Mouse (Mus musculus) midbrain, embryonic 13.5 days (tissue): ENCODE measurements around the gene Myh10. TPM values are rescaled to one million over a fixed set of nuclear protein-coding genes. Genes with fewer than 3 reads are reported as not detected.

ENCODE experiments used
- ATAC-seq: fragments of 200-750 bp; cut with Nextera tagmentation; 2 replicates; pipeline ENCODE4 v1.8.0; 2017; ENCODE audit warnings: mild to moderate bottlenecking, moderate TSS enrichment, moderate library complexity
- H3K27ac ChIP-seq: fragments of 300-500 bp; sonication (generic); 2 replicates; pipeline ENCODE4 v1.5.1; 2015; ENCODE audit warnings: inconsistent platforms, mild to moderate bottlenecking, moderate library complexity
- H3K27me3 ChIP-seq: fragments of 300-500 bp; sonication (generic); 2 replicates; pipeline ENCODE4 v1.6.1; 2015; ENCODE audit warnings: mild to moderate bottlenecking, inconsistent platforms
- H3K36me3 ChIP-seq: fragments of 300-500 bp; sonication (generic); 2 replicates; pipeline ENCODE4 v1.6.1; 2015; ENCODE audit warnings: mild to moderate bottlenecking, inconsistent platforms
- H3K4me1 ChIP-seq: fragments of 300-500 bp; sonication (generic); replicated peaks from 2 replicates; pipeline ENCODE4 v1.6.1; 2015; ENCODE audit warnings: inconsistent platforms
- H3K4me2 ChIP-seq: fragments of 300-500 bp; sonication (generic); replicated peaks from 2 replicates; pipeline ENCODE4 v1.6.1; 2015; ENCODE audit warnings: moderate library complexity, mild to moderate bottlenecking, inconsistent platforms
- H3K4me3 ChIP-seq: fragments of 300-500 bp; sonication (generic); replicated peaks from 2 replicates; pipeline ENCODE4 v1.5.1; 2015; ENCODE audit warnings: mild to moderate bottlenecking, inconsistent platforms
- H3K9ac ChIP-seq: fragments of 300-500 bp; sonication (generic); replicated peaks from 2 replicates; pipeline ENCODE4 v1.6.1; 2015; ENCODE audit warnings: mild to moderate bottlenecking, inconsistent platforms
- H3K9me3 ChIP-seq: fragments of 300-500 bp; sonication (generic); 2 replicates; pipeline ENCODE4 v1.6.1; 2016; ENCODE audit warnings: mild to moderate bottlenecking, inconsistent platforms
- WGBS: fragments of 180-500 bp; shearing (Covaris S2); methylation state at CpG from one replicate; pipeline ENCODE4 v1.1.7; 2015; 5-methylcytosine and 5-hydroxymethylcytosine counted together
- polyA plus RNA-seq: library from polyadenylated mRNA; unstranded; fragments of >200 nt; fragmentation: Nextera tagmentation; extraction: Ambion mirVana; gene quantifications from 2 replicates; pipeline ENCODE4 v1.2.1, GENCODE M21; 2015

Myh10 gene
- polyA plus RNA-seq, 1 experiment from 2014 or later: 109 TPM

DNA sequence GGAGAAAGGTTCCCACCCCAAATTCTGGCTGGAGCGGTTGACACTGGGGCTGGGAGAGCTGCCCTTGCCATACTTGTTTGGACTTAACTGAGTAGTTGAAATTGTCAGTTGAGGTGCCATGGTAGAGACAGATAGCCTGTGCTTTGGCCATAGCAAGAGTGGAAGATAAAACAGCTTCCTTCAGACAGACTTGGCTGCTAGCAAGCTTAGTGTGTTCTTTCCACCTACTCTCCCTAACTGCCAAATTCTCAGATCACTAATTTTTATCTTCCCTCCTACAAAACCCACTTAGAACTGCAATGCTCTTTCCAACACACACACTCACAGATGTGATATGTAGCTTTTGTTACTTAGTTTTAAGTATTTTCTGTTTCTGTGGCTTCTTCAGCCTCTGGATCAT, 12.0 kb downstream of the Myh10 start:
- ATAC-seq: no peak
- 96% methylated on average over 1 of the region's 1 CpGs for whole genome bisulfite sequencing
- H3K36me3 ChIP-seq: peaks cover 71% of the 10 kb centered on the region

GRCm38 (mm10) chr11:68704258-68704657, 12.9 kb downstream of the Myh10 start:
- H3K4me2 ChIP-seq: no peak overlapping the region
- H3K36me3 ChIP-seq: peaks cover 66% of the 10 kb centered on the region
- H3K9ac ChIP-seq: no peak overlapping the region
- ATAC-seq: no peak
- H3K4me3 ChIP-seq: no peak overlapping the region
- WGBS: 97% methylated on average over 1 of the region's 1 CpGs
- no peak overlapping the region for H3K27ac ChIP-seq
- no peaks in the 10 kb centered on the region for H3K27me3 ChIP-seq
- H3K9me3 ChIP-seq: no peaks in the 10 kb centered on the region
- peaks cover 18% of the 10 kb centered on the region for H3K4me1 ChIP-seq

More for the DNA sequence above, 12.0 kb downstream of the Myh10 start:
- H3K4me2 ChIP-seq: no peak overlapping the region
- H3K9me3 ChIP-seq: no peaks in the 10 kb centered on the region
- H3K4me3 ChIP-seq: no peak overlapping the region
- peaks cover 18% of the 10 kb centered on the region for H3K4me1 ChIP-seq
- no peaks in the 10 kb centered on the region for H3K27me3 ChIP-seq
- no peak overlapping the region for H3K27ac ChIP-seq
- H3K9ac ChIP-seq: no peak overlapping the region

GRCm38 (mm10) chr11:68704847-68705246, 13.5 kb downstream of the Myh10 start:
- H3K9me3 ChIP-seq: no peaks in the 10 kb centered on the region
- H3K36me3 ChIP-seq: peaks cover 60% of the 10 kb centered on the region
- no peak overlapping the region for H3K4me3 ChIP-seq
- no peak for ATAC-seq
- H3K9ac ChIP-seq: no peak overlapping the region
- H3K27ac ChIP-seq: no peak overlapping the region
- 100% methylated on average over 2 of the region's 2 CpGs for WGBS
- peaks cover 18% of the 10 kb centered on the region for H3K4me1 ChIP-seq
- no peak overlapping the region for H3K4me2 ChIP-seq
- H3K27me3 ChIP-seq: no peaks in the 10 kb centered on the region

DNA sequence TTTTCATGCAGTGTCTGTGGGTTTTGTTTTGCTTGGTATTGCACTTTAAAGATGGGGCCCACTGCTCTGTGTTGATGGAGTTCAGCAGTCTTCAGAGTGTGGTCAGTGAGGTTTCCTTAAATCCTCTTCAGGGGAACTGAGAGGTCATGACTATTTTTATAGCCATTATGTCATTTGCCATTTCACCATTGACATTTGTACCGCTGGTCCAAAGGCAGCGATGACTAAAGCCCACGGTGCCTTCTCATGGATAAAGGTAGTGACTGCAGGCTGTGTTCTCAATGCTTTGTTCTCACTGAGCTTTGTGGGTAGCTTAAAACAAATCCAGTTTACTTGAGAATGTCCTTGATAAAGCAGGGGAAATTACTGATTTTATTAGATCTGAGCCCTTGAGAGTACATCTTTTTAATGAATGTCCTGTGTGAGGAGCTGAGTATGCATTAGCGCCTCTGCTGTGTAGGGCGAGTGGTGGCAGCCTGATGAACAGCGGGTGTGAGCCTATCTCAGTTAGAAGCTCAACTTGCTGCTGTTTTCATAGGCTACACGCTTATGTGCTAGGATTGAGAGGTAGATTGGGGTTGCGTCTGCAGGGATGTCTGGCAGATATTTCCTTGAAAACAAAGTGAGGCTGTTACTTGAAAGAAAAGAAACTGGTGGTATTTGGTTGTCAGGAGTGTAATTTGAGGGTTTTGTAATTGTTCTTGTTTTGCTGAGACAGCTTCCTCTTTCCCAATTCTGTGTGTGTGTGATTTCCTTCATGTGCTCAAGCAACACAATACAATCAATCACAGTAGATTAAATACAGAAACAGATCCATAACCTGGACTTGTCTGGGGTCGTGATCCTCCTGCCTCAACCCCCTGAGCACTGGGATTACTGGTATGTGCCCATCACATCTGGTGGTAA, 15.4 kb downstream of the Myh10 start:
- Histone ChIP-seq H3K4me3 (no peak overlapping the region), H3K9ac (0 out of 2 replicates have a peak overlapping the region, but pooled peaks have one; percentile 19), H3K9me3 (no peaks in the 10 kb centered on the region), H3K4me1 (peaks cover 18% of the 10 kb centered on the region), H3K27me3 (no peaks in the 10 kb centered on the region), H3K4me2 (no peak overlapping the region), H3K36me3 (peaks cover 41% of the 10 kb centered on the region), H3K27ac (peak overlapping the region; percentile 53; the same call in 1 of the 2 replicates)
- no peak for ATAC-seq
- 71% methylated on average over 9 of the region's 9 CpGs for WGBS

DNA sequence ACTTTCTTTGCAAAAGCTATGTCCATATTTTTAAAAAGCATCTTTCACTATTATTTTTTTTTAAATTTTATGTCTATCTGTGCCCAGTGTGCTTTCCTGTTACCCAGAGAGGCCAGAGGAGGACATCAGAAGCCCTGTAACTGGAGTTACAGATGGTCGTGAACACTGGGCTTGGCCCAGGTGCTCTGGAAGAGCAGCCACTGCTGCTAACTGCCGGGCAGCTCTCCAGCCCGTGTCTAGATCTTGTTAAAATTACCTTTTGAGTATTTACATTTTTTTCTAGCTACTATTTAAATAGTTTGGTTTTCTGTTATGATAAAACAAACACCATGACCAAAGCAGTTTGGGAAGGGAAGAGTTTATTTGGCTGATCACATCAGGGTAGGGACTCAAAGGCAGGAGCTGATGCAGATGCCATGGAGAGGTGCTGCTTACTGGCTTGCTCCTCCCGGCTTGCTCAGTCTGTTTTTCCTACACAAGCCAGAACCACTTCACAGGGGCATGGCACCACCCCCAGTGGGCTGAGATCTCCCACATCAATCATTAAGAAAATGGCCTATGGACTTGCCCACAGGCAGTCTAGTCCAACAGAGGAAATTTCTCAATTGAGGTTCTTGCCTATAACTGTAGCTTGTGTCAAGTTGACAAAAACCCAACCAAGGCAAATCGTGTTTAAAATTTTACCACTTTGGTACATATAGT, 16.7 kb downstream of the Myh10 start:
- H3K9me3 ChIP-seq: no peaks in the 10 kb centered on the region
- ATAC-seq: no peak
- no peak overlapping the region for H3K27ac ChIP-seq
- no peak overlapping the region for H3K4me2 ChIP-seq
- no peak overlapping the region for H3K4me3 ChIP-seq
- H3K36me3 ChIP-seq: peaks cover 28% of the 10 kb centered on the region
- WGBS: 87% methylated on average over 5 of the region's 5 CpGs
- no peaks in the 10 kb centered on the region for H3K27me3 ChIP-seq
- no peak overlapping the region for H3K9ac ChIP-seq
- H3K4me1 ChIP-seq: peaks cover 18% of the 10 kb centered on the region

DNA sequence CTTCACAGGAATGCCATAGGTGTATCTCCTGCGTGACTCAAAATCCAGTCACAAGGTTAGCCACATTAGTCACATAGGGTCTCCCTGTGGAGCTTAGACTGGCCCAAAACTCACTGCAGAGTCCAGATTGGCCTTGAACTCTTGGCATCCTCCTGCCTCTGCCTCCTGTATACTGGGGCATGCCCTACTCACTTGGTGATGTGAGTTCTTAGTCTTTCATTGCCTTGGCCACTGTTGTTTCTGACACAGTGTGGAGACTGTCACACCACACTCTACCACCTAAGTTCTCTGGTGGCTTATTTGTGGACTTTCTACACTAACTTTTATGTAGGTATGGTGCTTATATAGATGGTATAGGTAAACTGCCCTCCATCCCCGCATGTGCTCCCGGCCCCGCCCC, 24.8 kb downstream of the Myh10 start:
- 89% methylated on average over 4 of the region's 4 CpGs for WGBS
- Histone ChIP-seq H3K27ac (no peak overlapping the region; the same call in 1 of the 2 replicates), H3K27me3 (no peaks in the 10 kb centered on the region), H3K36me3 (peaks cover 23% of the 10 kb centered on the region), H3K9ac (no peak overlapping the region), H3K4me3 (no peak overlapping the region), H3K4me2 (no peak overlapping the region), H3K4me1 (peaks cover 32% of the 10 kb centered on the region), H3K9me3 (no peaks in the 10 kb centered on the region)
- ATAC-seq: no peak

DNA sequence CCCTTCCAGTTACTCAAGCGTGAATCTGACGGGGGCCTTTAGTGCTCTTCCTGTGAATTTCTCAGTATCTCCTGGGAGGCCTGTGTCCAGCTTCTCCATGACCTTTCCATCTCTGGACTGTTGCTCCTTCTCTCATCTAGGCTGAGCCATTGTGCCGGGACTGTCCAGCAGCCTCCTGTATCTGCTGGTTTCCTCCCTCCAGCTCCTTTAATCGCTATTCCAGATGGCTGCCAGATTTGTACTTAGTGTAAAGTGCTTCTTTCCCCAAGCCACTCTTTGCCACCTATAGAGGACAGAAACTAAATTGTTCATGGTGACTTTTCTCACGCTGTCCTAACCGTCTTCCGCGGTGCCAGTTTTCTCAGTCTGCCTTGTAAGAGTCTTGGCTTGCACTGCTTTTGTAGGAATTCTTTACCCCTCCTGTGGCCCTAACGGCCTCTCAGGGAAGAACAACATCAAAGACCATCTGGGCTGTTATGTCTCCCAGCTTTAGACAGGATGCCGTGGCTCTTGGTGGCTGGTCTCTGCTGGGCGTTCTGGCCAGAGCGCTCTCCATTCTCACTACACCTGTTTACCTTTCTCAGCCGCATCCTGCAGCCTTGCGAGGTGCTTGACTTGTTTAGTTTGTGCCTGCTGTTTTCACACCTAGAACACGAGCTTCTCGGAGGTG, 25.9 kb downstream of the Myh10 start:
- H3K4me2 ChIP-seq: no peak overlapping the region
- ATAC-seq: no peak
- peaks cover 32% of the 10 kb centered on the region for H3K4me1 ChIP-seq
- no peaks in the 10 kb centered on the region for H3K9me3 ChIP-seq
- H3K36me3 ChIP-seq: peaks cover 35% of the 10 kb centered on the region
- H3K4me3 ChIP-seq: no peak overlapping the region
- no peaks in the 10 kb centered on the region for H3K27me3 ChIP-seq
- peak overlapping the region; percentile 27 for H3K27ac ChIP-seq
- 66% methylated on average over 16 of the region's 16 CpGs for WGBS
- H3K9ac ChIP-seq: no peak overlapping the region

- 69% methylated on average over 4 of the region's 4 CpGs for WGBS
- H3K27me3 ChIP-seq: no peaks in the 10 kb centered on the region
- H3K4me2 ChIP-seq: no peak overlapping the region
- H3K9ac ChIP-seq: no peak overlapping the region
- no peak for ATAC-seq
- H3K36me3 ChIP-seq: peaks cover 37% of the 10 kb centered on the region
- no peak overlapping the region for H3K4me3 ChIP-seq
- no peak overlapping the region for H3K27ac ChIP-seq
- no peaks in the 10 kb centered on the region for H3K9me3 ChIP-seq
- peaks cover 32% of the 10 kb centered on the region for H3K4me1 ChIP-seq
Observed at GRCm38 (mm10) chr11:68719096-68719648, 27.8 kb downstream of the Myh10 start.

DNA sequence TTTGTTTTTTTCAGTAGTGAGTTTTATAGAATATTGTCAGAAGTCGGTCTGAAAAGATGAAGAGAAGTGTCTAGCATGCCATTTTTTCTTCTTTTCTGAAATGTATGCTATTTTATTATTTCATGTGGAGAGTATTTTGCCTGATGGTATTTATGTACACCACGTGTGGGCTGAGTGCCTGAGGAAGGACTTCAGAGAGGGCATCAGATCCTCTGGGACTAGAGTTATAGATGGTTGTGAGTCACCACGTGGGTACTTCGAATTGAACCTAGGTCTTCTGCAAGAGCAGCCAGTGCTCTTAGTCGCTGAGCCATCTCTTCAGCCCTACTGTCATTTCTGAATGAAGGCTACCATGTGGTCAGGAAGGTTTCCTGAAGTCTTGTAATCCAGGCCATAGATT, 28.4 kb downstream of the Myh10 start:
- no peaks in the 10 kb centered on the region for H3K9me3 ChIP-seq
- no peak overlapping the region for H3K4me3 ChIP-seq
- H3K27ac ChIP-seq: no peak overlapping the region
- no peak overlapping the region for H3K4me2 ChIP-seq
- H3K27me3 ChIP-seq: no peaks in the 10 kb centered on the region
- no peak overlapping the region for H3K9ac ChIP-seq
- WGBS: 81% methylated on average over 5 of the region's 5 CpGs
- H3K4me1 ChIP-seq: peaks cover 32% of the 10 kb centered on the region
- peaks cover 34% of the 10 kb centered on the region for H3K36me3 ChIP-seq
- no peak for ATAC-seq

- no peaks in the 10 kb centered on the region for H3K27me3 ChIP-seq
- H3K4me1 ChIP-seq: peaks cover 8% of the 10 kb centered on the region
- H3K4me3 ChIP-seq: no peak overlapping the region
- H3K4me2 ChIP-seq: no peak overlapping the region
- no peak overlapping the region for H3K27ac ChIP-seq
- H3K36me3 ChIP-seq: peaks cover 51% of the 10 kb centered on the region
- H3K9ac ChIP-seq: no peak overlapping the region
- no peaks in the 10 kb centered on the region for H3K9me3 ChIP-seq
- ATAC-seq: no peak
Observed at GRCm38 (mm10) chr11:68724117-68724516, 32.8 kb downstream of the Myh10 start.

DNA sequence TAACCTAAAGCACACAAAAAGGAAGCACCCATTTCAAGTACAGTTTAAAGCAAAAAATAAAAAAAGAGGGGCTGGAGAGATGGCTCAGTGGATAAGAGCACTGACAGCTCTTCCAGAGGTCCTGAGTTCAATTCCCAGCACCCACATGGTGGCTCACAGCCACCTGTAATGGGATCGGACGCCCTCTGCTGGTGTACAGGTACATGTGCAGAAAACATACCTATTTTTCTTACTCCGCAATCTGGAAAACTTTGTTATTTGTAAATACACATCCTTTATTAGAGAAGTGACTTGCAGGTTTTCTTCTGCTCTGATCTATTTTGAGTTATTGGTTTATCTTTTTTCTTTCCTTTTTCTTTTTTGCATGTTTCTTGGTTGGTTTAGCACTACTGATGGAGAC, 37.3 kb downstream of the Myh10 start:
- no peaks in the 10 kb centered on the region for H3K27me3 ChIP-seq
- peaks cover 33% of the 10 kb centered on the region for H3K36me3 ChIP-seq
- ATAC-seq: no peak
- H3K4me1 ChIP-seq: no peaks in the 10 kb centered on the region
- no peaks in the 10 kb centered on the region for H3K9me3 ChIP-seq
- 95% methylated on average over 3 of the region's 3 CpGs for WGBS
- no peak overlapping the region for H3K4me2 ChIP-seq
- no peak overlapping the region for H3K4me3 ChIP-seq
- H3K27ac ChIP-seq: no peak overlapping the region
- H3K9ac ChIP-seq: no peak overlapping the region

DNA sequence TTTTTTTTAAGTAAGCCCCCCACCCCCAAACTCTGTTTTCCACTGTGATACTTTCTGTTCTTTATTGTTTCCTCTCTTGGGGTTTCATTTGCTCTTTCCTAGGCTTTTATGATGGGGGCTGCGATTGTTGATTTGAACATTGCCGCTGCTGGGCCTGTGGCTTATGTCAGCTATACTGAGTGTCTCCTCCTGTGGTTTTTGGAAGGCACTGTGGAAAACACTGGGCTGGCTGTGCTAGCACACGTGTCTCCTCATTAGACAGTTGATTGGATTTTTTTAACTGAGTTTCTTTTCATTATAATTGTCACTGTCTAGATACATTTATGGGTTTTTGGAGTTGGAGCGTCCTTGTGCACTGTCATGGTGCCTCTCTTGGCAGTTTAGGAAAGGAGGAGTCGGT, 39.4 kb downstream of the Myh10 start:
- no peak overlapping the region for H3K4me2 ChIP-seq
- H3K9ac ChIP-seq: no peak overlapping the region
- 92% methylated on average over 5 of the region's 5 CpGs for WGBS
- no peaks in the 10 kb centered on the region for H3K9me3 ChIP-seq
- H3K4me3 ChIP-seq: no peak overlapping the region
- no peaks in the 10 kb centered on the region for H3K27me3 ChIP-seq
- peaks cover 37% of the 10 kb centered on the region for H3K36me3 ChIP-seq
- H3K27ac ChIP-seq: peak overlapping the region; percentile 39; the same call in 1 of the 2 replicates
- no peaks in the 10 kb centered on the region for H3K4me1 ChIP-seq
- no peak for ATAC-seq
